Mouse (Mus musculus): ENCODE data around the gene Tesk1. TPM values are rescaled to one million over a fixed set of nuclear protein-coding genes. Genes with fewer than 3 reads are reported as not detected.

Gene Tesk1
- polyA plus RNA-seq, 1 experiment: 64.6 TPM

DNA sequence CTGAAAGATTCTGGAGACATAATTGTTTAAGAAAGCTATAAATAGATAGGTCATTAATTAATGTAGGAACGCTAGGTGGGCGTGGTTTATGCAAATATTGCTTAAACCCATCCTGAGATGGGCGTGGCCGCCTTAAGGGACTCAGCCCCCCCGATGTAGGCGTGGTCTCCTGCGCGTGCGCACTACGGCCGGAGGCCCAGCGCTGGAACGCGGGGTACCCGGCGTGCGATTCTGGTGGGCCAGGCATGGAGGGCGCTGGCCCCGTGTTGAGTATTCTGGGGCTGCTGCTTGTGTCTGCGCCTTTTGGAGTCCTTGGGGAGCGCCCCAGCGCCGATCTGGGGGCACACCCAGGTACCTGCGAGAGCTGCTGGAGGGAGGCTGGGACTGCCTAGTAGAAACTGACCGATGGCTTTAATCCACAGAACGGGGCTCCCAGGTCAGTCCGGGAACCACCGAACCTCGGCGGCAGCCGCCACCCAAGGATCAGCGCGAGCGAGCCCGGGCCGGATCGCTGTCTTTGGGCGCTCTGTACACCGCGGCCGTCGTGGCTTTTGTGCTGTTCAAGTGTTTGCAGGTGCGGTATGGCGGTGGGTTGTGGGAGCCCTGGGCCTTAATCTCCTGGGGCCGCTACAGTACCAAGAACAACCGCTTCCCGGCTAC, 51.6 kb downstream of the Tesk1 start:
- no peak for DNase-seq (ENCODE audit: low read depth)

DNA sequence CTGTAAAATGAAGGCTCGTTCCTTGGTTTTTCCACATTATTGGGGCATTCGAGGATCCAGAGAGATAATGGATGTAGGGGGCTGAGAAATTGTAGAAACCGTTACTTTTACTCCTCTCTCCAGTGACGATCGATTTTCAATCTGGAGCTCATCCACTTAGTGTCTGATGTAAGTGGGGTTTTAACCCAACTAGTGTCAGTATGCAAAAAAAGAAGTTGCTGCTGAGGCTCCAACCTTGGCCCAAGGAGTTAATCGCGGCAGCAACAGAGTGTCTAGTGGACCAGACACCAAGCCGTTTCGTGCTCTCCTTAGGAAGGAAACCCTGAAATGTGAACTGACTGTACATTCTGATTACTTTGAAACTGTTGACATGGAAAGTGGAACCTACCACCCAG, 52.1 kb downstream of the Tesk1 start:
- DNase-seq (ENCODE audit: low read depth): no peak

DNA sequence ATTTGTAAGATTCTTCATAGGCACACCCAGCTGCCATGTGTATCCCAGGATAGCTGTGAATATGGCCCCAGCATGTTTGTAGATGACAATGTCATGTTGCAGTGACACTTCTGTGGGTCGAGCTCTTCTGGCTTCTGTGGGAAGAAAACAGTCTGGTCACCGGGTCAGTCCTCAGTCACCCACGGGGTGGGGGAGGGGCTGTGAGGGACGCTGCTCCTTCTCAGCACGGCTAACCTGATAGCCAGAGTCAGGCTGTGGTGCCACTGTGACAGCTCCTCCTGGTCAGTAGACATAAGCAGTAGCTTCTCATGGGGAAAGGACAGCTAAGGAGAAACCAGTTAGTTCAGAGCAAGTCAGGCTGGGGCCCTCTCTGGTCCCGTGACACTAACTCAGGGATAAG, 54.8 kb downstream of the Tesk1 start:
- DNase-seq (ENCODE audit: low read depth): no peak

DNA sequence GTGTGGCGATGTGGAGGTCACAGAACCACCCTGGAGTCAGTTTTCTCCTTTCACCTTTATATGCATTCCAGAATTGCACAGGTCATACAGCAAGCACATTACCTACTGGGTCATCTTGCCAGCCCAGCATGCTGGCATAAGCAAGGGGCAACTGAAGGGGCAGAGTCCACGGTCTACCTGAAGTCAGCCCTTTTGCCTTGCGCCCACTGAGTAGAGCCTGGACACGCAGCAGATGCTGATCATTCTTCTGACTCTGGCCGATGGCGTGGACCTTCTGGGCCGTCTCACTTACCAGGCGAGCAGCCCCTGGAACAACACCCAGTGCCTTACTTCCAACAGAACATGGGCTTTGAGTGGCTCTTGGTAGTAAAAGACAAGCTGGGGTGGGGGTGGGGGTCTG, 55.7 kb downstream of the Tesk1 start:
- no peak for DNase-seq (ENCODE audit: low read depth)

Other genes with a start within 250 kb of the Tesk1 start
- gene Atp8b5, start 174.8 kb upstream of the Tesk1 start, polyA plus RNA-seq (2012; rRNA removed): 0.95 and 1.3 TPM in 2 replicates
- gene Rusc2, start 60.0 kb upstream of the Tesk1 start, polyA plus RNA-seq (2012; rRNA removed): 14.5 and 16.1 TPM in 2 replicates
- 3.4 and 4.4 TPM in 2 replicates for gene Fam166b, start 12.8 kb upstream of the Tesk1 start, polyA plus RNA-seq (2012; rRNA removed)
- 3.5 and 3.8 TPM in 2 replicates for gene Cd72, start 12.7 kb downstream of the Tesk1 start, polyA plus RNA-seq (2012; rRNA removed)
- 0.14 TPM in 1 of 2 replicates, not detected in the other for gene Sit1, start 41.8 kb downstream of the Tesk1 start, polyA plus RNA-seq (2012; rRNA removed)
- 184 and 241 TPM in 2 replicates for gene Ccdc107, start 51.0 kb downstream of the Tesk1 start, polyA plus RNA-seq (2012; rRNA removed)
- gene Arhgef39, start 57.8 kb downstream of the Tesk1 start, polyA plus RNA-seq (2012; rRNA removed): 3.4 and 3.5 TPM in 2 replicates
- 0.22 and 0.36 TPM in 2 replicates for gene Car9, start 65.0 kb downstream of the Tesk1 start, polyA plus RNA-seq (2012; rRNA removed)
- gene Tpm2, start 81.8 kb downstream of the Tesk1 start, polyA plus RNA-seq (2012; rRNA removed): 85.8 and 88.1 TPM in 2 replicates
- gene Creb3, start 120.4 kb downstream of the Tesk1 start, polyA plus RNA-seq (2012; rRNA removed): 58.2 and 96.1 TPM in 2 replicates
- gene Tln1, start 120.8 kb downstream of the Tesk1 start, polyA plus RNA-seq (2012; rRNA removed): 88.5 and 105 TPM in 2 replicates
- gene Rgp1, start 136.8 kb downstream of the Tesk1 start, polyA plus RNA-seq (2012; rRNA removed): 59.3 and 74.6 TPM in 2 replicates
- 17.9 and 23.9 TPM in 2 replicates for gene Gba2, start 136.9 kb downstream of the Tesk1 start, polyA plus RNA-seq (2012; rRNA removed)
- 0.99 and 2.0 TPM in 2 replicates for gene Msmp, start 142.6 kb downstream of the Tesk1 start, polyA plus RNA-seq (2012; rRNA removed)
- 34.7 and 35.4 TPM in 2 replicates for gene Npr2, start 190.0 kb downstream of the Tesk1 start, polyA plus RNA-seq (2012; rRNA removed)
- 3.9 and 4.7 TPM in 2 replicates for gene Spag8, start 211.7 kb downstream of the Tesk1 start, polyA plus RNA-seq (2012; rRNA removed)
- gene Hint2, start 214.5 kb downstream of the Tesk1 start, polyA plus RNA-seq (2012; rRNA removed): 120 and 130 TPM in 2 replicates
- gene Tmem8b, start 227.0 kb downstream of the Tesk1 start, polyA plus RNA-seq (2012; rRNA removed): 9.8 and 13.6 TPM in 2 replicates
- gene Fam221b, start 227.2 kb downstream of the Tesk1 start, polyA plus RNA-seq (2012; rRNA removed): 0.50 and 0.77 TPM in 2 replicates